Mouse (Mus musculus) adrenal gland, postnatal 10 days (tissue): ENCODE measurements around the gene Trp53bp2. TPM values are rescaled to one million over a fixed set of nuclear protein-coding genes. Genes with fewer than 3 reads are reported as not detected.

Source experiments
- DNase-seq: peaks from one replicate; pipeline ENCODE4 v3.0.0; 2021; ENCODE audit warnings: mixed read lengths
- long read RNA-seq, 2 experiments: library from polyadenylated mRNA; stranded (forward); transcript quantifications; one replicate each; pipeline ENCODE4 v2.0.0; 2021
- total RNA-seq, 2 experiments: library from RNA; stranded (reverse); gene quantifications; 2 replicates each; pipeline ENCODE4 v1.2.3; 2021

Gene Trp53bp2
- total RNA-seq: 10 to 100 TPM; 21.2 to 21.9 TPM
- long read RNA-seq, experiment 1, full-length matches to known transcripts: 3 of 7 reads
- long read RNA-seq, experiment 1, partial matches to known transcripts: 4 of 7 reads
- long read RNA-seq, experiment 1, other reads (novel, unspliced or antisense): 0 of 7 reads
- long read RNA-seq, experiment 2, full-length matches to known transcripts: 4 of 8 reads
- long read RNA-seq, experiment 2, partial matches to known transcripts: 4 of 8 reads
- long read RNA-seq, experiment 2, other reads (novel, unspliced or antisense): 0 of 8 reads

- peak; percentile 100 for DNase-seq
Measured at GRCm38 (mm10) chr1:182408684-182409327, at the start of gene Trp53bp2. Trp53bp2 (plus strand) TSS chr1:182409172.

- DNase-seq: no peak
Measured at GRCm38 (mm10) chr1:182362703-182363102, 46.3 kb upstream of the Trp53bp2 start.

GRCm38 (mm10) chr1:182363683-182364404, 45.1 kb upstream of the Trp53bp2 start:
- no peak for DNase-seq

- no peak for DNase-seq
Measured at GRCm38 (mm10) chr1:182368309-182368708, 40.7 kb upstream of the Trp53bp2 start.

GRCm38 (mm10) chr1:182368782-182369181, 40.2 kb upstream of the Trp53bp2 start:
- DNase-seq: no peak

GRCm38 (mm10) chr1:182369435-182369834, 39.5 kb upstream of the Trp53bp2 start:
- DNase-seq: no peak

GRCm38 (mm10) chr1:182371891-182372290, 37.1 kb upstream of the Trp53bp2 start:
- DNase-seq: peak; percentile 21

- DNase-seq: peak; percentile 24
Measured at GRCm38 (mm10) chr1:182376221-182376620, 32.8 kb upstream of the Trp53bp2 start.

GRCm38 (mm10) chr1:182376826-182377225, 32.1 kb upstream of the Trp53bp2 start:
- no peak for DNase-seq

GRCm38 (mm10) chr1:182377519-182377918, 31.5 kb upstream of the Trp53bp2 start:
- no peak for DNase-seq

GRCm38 (mm10) chr1:182378205-182378835, 30.7 kb upstream of the Trp53bp2 start:
- no peak for DNase-seq

GRCm38 (mm10) chr1:182378876-182379275, 30.1 kb upstream of the Trp53bp2 start:
- no peak for DNase-seq

GRCm38 (mm10) chr1:182380683-182381082, 28.3 kb upstream of the Trp53bp2 start:
- DNase-seq: no peak

- no peak for DNase-seq
Measured at GRCm38 (mm10) chr1:182381327-182381726, 27.6 kb upstream of the Trp53bp2 start.

- no peak for DNase-seq
Measured at GRCm38 (mm10) chr1:182383096-182383495, 25.9 kb upstream of the Trp53bp2 start.

GRCm38 (mm10) chr1:182386449-182386848, 22.5 kb upstream of the Trp53bp2 start:
- DNase-seq: no peak

- DNase-seq: no peak
Measured at GRCm38 (mm10) chr1:182388729-182389128, 20.2 kb upstream of the Trp53bp2 start.

- no peak for DNase-seq
Measured at GRCm38 (mm10) chr1:182398171-182398570, 10.8 kb upstream of the Trp53bp2 start.

- no peak for DNase-seq
Measured at GRCm38 (mm10) chr1:182398780-182399179, 10.2 kb upstream of the Trp53bp2 start.

GRCm38 (mm10) chr1:182399205-182399604, 9.8 kb upstream of the Trp53bp2 start:
- no peak for DNase-seq

GRCm38 (mm10) chr1:182399908-182400307, 9.1 kb upstream of the Trp53bp2 start:
- no peak for DNase-seq

- no peak for DNase-seq
Measured at GRCm38 (mm10) chr1:182403076-182403475, 5.9 kb upstream of the Trp53bp2 start.

- no peak for DNase-seq
Measured at GRCm38 (mm10) chr1:182406621-182407020, 2.4 kb upstream of the Trp53bp2 start.
